Mouse (Mus musculus) neural tube, embryonic 12.5 days (tissue): ENCODE data around the gene Fcgbp. TPM values are rescaled to one million over a fixed set of nuclear protein-coding genes. Genes with fewer than 3 reads are reported as not detected.
A peak's percentile ranks its signal among the peaks of the same experiment; 100 is the strongest.
"Not testable (repeated sequence)": the region's sequence is repeated elsewhere in the genome, so short reads cannot be mapped to it uniquely, and the experiment has no call there.

Experiments
- ATAC-seq: fragments of 200-750 bp; cut with Nextera tagmentation; 2 replicates; pipeline ENCODE4 v1.8.0; 2017; ENCODE audit warnings: low read depth, mild to moderate bottlenecking, moderate TSS enrichment, moderate library complexity; ENCODE audit not compliant: low FRiP score
- H3K27ac ChIP-seq: fragments of 300-500 bp; sonication (generic); 2 replicates; pipeline ENCODE4 v1.5.1; 2016
- H3K27me3 ChIP-seq: fragments of 300-500 bp; sonication (generic); replicated peaks from 2 replicates; pipeline ENCODE4 v1.6.1; 2016; ENCODE audit warnings: mild to moderate bottlenecking
- H3K36me3 ChIP-seq: fragments of 300-500 bp; sonication (generic); 2 replicates; pipeline ENCODE4 v1.6.1; 2016; ENCODE audit warnings: mild to moderate bottlenecking
- H3K4me1 ChIP-seq: fragments of 300-500 bp; sonication (generic); 2 replicates; pipeline ENCODE4 v1.6.1; 2016
- H3K4me2 ChIP-seq: fragments of 300-500 bp; sonication (generic); replicated peaks from 2 replicates; pipeline ENCODE4 v1.6.1; 2016; ENCODE audit warnings: mild to moderate bottlenecking
- H3K4me3 ChIP-seq: fragments of 300-500 bp; sonication (generic); 2 replicates; pipeline ENCODE4 v1.5.1; 2016
- H3K9ac ChIP-seq: fragments of 300-500 bp; sonication (generic); 2 replicates; pipeline ENCODE4 v1.6.1; 2016; ENCODE audit warnings: mild to moderate bottlenecking
- H3K9me3 ChIP-seq: fragments of 300-500 bp; sonication (generic); 2 replicates; pipeline ENCODE4 v1.6.1; 2016; ENCODE audit warnings: mild to moderate bottlenecking
- WGBS: fragments of 180-500 bp; shearing (Covaris S2); methylation state at CpG from one replicate; pipeline ENCODE4 v1.1.7; 2016; 5-methylcytosine and 5-hydroxymethylcytosine counted together
- polyA plus RNA-seq: library from polyadenylated mRNA; unstranded; fragments of >200 nt; fragmentation: Nextera tagmentation; extraction: Ambion mirVana; gene quantifications from 2 replicates; pipeline ENCODE4 v1.2.1, GENCODE M21; 2016

The Fcgbp gene
- polyA plus RNA-seq, 1 experiment from 2014 or later, result not detected

DNA sequence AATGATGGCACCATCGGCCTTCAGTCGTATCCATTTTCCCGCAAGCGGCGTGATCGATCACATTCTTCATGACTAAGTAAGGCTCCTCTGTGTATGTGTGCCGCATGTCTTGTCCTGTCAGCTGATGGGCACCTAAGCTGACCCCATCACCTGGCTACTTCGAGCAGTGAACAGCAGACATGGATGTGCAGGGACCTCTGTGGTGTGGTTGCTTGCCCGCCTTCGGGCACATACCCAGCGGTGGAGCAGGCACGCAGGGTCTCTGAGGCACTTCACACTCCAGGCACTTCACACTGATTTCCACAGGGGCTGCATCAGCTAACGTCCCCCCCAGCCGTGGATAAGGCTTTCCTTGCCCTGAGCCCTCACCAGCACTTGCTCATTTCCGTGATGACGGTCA lies 28.1 kb downstream of the Fcgbp start:
- H3K4me2 ChIP-seq, result no peak overlapping the region
- H3K9ac ChIP-seq, result no peak overlapping the region
- ATAC-seq, result no peak
- H3K4me1 ChIP-seq, result no peaks in the 10 kb centered on the region
- no peaks in the 10 kb centered on the region for H3K36me3 ChIP-seq
- H3K4me3 ChIP-seq, result no peak overlapping the region
- H3K27me3 ChIP-seq, result no peaks in the 10 kb centered on the region
- WGBS, result 95% methylated on average over 16 of the region's 16 CpGs
- H3K27ac ChIP-seq, result no peak overlapping the region
- H3K9me3 ChIP-seq, result peaks cover 7% of the 10 kb centered on the region; the same call in 1 of the 2 replicates

DNA sequence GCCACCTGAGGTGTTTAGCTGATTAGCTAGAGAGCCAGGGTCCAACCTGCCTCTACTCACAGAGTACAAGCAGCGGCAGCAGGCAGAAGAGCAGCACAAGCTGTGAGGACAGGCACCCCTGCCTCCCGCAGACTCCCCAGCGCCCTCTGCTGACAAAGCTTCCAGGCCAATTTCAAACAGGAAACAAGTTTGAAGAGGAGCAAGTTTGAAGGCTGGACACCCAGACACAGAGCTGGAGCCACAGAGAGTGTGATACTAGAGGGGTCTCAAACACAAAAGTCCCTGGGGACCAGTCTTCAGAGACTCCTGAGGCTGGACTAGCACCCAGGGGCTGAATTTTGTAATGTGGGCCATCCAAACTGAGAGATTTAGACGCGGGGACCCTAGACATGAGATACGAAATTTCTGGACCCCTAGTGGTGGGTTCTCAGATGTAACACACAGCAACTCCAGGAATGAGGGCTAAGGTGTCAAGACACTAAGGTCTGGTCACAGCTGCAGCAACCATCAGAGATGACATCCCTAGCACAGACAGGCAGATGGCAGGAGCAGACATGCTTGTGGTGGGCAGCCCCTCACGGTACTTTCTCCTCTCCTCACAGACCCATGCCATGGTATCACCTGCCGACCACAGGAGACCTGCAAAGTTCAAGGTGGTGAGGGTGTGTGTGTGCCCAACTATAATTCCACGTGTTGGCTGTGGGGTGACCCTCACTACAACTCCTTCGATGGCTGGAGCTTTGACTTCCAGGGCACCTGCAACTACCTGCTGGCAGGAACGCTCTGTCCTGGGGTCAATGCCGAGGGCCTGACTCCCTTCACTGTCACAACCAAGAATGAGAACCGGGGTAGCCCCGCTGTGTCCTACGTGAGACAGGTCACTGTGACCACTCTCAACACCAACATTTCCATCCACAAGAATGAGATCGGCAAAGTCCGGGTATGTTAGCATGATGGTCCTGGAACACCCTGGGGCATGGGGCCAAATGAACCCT lies 29.9 kb downstream of the Fcgbp start:
- Histone ChIP-seq H3K27me3 (peaks cover 6% of the 10 kb centered on the region; the same call in 1 of the 2 replicates), H3K36me3 (no peaks in the 10 kb centered on the region)

DNA sequence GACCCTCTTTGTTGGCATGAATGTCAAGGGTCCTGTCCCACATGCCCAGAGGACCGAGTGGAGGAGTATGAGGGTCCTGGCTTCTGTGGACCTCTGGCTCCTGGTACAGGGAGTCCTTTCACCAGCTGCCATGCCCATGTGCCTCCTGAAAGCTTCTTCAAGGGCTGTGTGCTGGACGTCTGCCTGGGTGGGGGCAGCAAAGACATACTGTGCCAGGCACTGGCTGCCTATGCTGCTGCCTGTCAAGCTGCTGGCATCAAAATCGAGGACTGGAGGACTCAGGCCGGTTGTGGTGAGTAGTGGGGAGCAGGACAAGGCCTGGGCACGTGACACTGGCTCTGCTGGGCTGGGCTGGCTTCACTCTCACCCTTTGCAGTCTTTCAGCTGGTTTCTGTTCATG lies 31.9 kb downstream of the Fcgbp start:
- H3K4me2 ChIP-seq, H3K9me3 ChIP-seq, H3K36me3 ChIP-seq, H3K9ac ChIP-seq, H3K27me3 ChIP-seq, H3K4me3 ChIP-seq, H3K27ac ChIP-seq, ATAC-seq, H3K4me1 ChIP-seq: not testable (repeated sequence)
- 62% methylated on average over 5 of the region's 5 CpGs for WGBS

More for the DNA sequence above, 29.9 kb downstream of the Fcgbp start:
- no peak overlapping the region for H3K27ac ChIP-seq
- no peak overlapping the region for H3K9ac ChIP-seq
- no peak overlapping the region for H3K4me2 ChIP-seq
- WGBS, result 65% methylated on average over 17 of the region's 17 CpGs
- H3K4me3 ChIP-seq, result no peak overlapping the region
- H3K9me3 ChIP-seq, result peaks cover 7% of the 10 kb centered on the region; the same call in 1 of the 2 replicates
- no peaks in the 10 kb centered on the region for H3K4me1 ChIP-seq
- no peak for ATAC-seq

DNA sequence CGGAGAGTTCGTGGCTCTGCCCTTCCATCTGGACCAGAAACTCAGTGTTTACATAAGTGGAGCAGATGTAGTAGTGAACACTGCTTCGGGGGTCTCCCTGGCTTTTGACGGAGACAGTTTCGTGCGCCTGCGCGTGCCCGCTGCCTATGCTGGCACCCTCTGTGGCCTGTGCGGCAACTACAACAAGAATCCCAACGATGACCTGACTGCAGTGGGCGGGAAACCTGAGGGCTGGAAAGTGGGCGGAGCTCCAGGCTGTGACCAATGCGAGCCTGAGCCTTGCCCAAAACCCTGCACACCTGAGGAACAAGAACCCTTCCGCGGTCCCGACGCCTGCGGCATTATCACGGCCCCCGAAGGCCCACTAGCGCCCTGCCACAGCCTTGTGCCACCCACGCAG lies 33.6 kb downstream of the Fcgbp start:
- H3K27ac ChIP-seq, result no peak overlapping the region
- no peaks in the 10 kb centered on the region for H3K36me3 ChIP-seq
- peaks cover 6% of the 10 kb centered on the region; the same call in 1 of the 2 replicates for H3K27me3 ChIP-seq
- 4% methylated on average over 23 of the region's 23 CpGs for WGBS
- no peaks in the 10 kb centered on the region for H3K4me1 ChIP-seq
- no peak overlapping the region; the same call in 1 of the 2 replicates for H3K4me3 ChIP-seq
- ATAC-seq, result no peak
- H3K4me2 ChIP-seq, result peak overlapping the region; percentile 43
- H3K9ac ChIP-seq, result no peak overlapping the region
- no peaks in the 10 kb centered on the region for H3K9me3 ChIP-seq

DNA sequence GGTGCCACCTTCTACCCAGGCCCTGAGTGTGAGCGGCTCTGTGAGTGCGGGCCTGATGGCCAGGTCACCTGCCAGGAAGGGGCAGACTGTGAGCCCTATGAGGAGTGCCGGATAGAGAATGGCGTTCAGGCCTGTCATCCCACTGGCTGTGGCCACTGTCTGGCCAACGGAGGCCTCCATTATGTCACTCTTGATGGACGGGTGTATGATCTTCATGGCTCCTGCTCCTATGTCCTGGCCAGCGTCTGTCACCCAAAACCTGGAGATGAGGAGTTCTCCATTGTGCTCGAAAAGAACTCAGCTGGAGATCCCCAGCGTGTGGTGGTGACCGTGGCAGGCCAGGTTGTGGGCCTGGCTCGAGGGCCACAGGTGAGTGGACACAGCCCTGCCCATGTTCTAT lies 35.2 kb downstream of the Fcgbp start:
- H3K9me3 ChIP-seq, result no peaks in the 10 kb centered on the region
- no peak overlapping the region for H3K27ac ChIP-seq
- no peak overlapping the region for H3K9ac ChIP-seq
- ATAC-seq, result no peak
- no peak overlapping the region for H3K4me2 ChIP-seq
- no peak overlapping the region for H3K4me3 ChIP-seq
- peaks cover 6% of the 10 kb centered on the region; the same call in 1 of the 2 replicates for H3K27me3 ChIP-seq
- H3K4me1 ChIP-seq, result no peaks in the 10 kb centered on the region
- no peaks in the 10 kb centered on the region for H3K36me3 ChIP-seq
- 92% methylated on average over 11 of the region's 11 CpGs for WGBS

DNA sequence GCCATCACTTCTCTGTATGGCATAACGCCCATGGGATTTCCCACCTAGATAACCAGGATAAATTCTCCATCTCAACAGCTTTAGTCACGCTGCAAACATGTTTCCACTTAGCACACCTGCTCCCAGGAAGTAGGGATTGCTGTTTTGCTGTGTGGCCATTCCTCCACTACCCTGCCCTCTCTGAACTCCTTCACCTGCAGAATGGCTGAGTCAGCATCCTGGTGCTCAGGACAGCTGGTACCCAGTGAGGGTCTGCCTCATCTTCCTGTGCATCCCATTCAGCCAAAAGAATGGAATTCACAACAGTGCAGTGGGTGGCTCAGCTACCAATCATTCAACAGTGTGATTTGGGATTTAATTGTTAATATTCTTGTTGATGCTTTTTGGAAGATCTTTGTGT lies 43.6 kb downstream of the Fcgbp start:
- Histone ChIP-seq H3K9ac (no peak overlapping the region), H3K4me1 (no peaks in the 10 kb centered on the region), H3K27me3 (no peaks in the 10 kb centered on the region), H3K4me2 (no peak overlapping the region), H3K9me3 (no peaks in the 10 kb centered on the region), H3K36me3 (no peaks in the 10 kb centered on the region), H3K27ac (no peak overlapping the region), H3K4me3 (no peak overlapping the region)
- WGBS, result 75% methylated on average over 2 of the region's 2 CpGs
- no peak for ATAC-seq

DNA sequence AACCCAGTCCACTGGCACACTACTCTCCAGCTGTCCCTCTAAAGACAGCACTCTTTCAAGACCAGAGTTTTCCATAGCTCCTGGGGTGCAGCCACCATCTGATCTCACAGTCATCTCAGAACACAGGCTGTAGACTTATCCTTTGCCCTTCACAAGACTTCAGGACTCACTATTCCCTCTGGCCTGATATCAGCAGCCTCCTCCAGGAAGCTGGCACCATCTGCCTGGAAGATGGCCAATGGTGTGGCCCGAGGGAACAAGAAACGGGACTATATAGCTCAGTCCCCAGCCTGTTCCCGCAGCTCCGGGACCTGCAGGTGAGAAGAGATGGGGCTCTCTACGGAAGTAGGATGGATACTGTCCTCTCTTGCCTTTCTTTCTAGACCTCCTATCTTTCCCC lies 58.1 kb downstream of the Fcgbp start, which contains the start of gene 9530053A07Rik:
TSS of gene 9530053A07Rik (plus strand) at position 301 of the 400 bp plus-strand sequence.
- Histone ChIP-seq H3K27ac (no peak within 1 kb of the TSS), H3K4me2 (no peak within 1 kb of the TSS), H3K36me3 (no peaks in the 10 kb centered on the region), H3K27me3 (no peaks in the 10 kb centered on the region), H3K9me3 (no peaks in the 10 kb centered on the region), H3K4me3 (no peak within 1 kb of the TSS), H3K4me1 (no peaks in the 10 kb centered on the region), H3K9ac (no peak within 1 kb of the TSS)
- WGBS, result 90% methylated on average over 5 of the region's 5 CpGs
- no peak for ATAC-seq

DNA sequence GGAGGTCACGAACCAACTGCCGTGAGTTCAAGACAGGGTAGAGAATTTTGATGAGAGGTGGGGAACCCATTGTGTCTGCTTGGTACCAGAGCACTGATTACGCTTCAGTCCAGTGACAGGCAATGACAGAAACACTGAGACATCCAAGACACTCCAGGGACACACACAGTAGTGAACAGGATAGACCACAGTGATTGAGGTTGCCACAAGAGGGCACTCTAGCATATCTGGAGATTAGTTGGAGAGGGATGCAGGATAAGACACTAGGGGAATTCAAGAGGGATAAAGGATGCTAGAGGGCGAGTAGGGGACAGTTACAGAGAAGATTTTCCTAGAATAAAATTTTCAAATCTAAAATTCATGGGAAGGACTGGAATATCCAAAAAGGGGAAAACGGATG lies 66.6 kb downstream of the Fcgbp start:
- H3K27ac ChIP-seq, result no peak overlapping the region
- H3K4me3 ChIP-seq, result no peak overlapping the region
- H3K9me3 ChIP-seq, result no peaks in the 10 kb centered on the region
- H3K27me3 ChIP-seq, result no peaks in the 10 kb centered on the region
- no peaks in the 10 kb centered on the region for H3K36me3 ChIP-seq
- WGBS, result 62% methylated on average over 5 of the region's 5 CpGs
- no peak for ATAC-seq
- no peak overlapping the region for H3K4me2 ChIP-seq
- no peaks in the 10 kb centered on the region for H3K4me1 ChIP-seq
- H3K9ac ChIP-seq, result no peak overlapping the region

DNA sequence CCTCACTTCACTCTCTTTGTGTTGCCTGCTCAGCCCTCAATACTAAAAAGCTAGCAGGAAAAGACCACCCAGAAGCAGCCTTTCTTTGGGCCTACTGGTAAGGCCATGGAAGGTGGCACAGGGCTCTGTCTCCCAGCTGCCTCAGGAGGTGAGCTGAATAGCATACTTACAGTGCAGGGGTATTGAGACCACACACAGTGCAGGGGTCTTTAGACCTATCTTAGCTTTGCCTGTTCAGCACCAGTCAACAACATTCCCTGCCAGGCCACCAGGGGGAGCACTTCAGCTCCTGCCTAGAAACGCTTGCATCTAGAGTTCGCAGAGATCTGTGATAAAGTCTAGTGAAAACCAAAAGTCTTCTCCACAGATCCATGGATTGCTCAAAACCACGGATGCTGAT lies 77.2 kb downstream of the Fcgbp start:
- 15% methylated on average over 3 of the region's 3 CpGs for WGBS
- Histone ChIP-seq H3K27ac (no peak overlapping the region), H3K4me3 (no peak overlapping the region), H3K4me1 (no peaks in the 10 kb centered on the region), H3K27me3 (no peaks in the 10 kb centered on the region), H3K4me2 (no peak overlapping the region), H3K9ac (no peak overlapping the region), H3K36me3 (no peaks in the 10 kb centered on the region), H3K9me3 (0 out of 2 replicates have a peak, but pooled peaks cover 4% of the 10 kb centered on the region)
- peak; percentile 76; the same call in 1 of the 2 replicates for ATAC-seq

DNA sequence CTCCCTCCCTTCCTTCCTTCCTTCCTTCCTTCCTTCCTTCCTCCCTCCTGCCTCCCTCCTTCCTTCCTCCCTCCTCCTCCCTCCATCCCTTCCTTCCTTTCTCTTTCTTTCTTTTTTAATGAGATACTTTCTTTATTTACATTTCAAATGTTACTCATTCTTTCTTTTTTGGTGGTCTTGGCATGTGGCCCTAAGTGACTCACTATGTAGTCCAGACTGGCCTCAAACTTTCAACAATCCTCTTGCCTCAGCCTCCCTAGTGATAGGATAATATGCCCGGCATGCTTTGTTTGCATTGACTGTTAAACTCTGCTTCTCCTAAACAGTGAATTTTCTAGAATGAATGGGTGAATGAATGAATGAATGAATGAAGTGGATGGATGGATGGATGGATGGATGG lies 78.8 kb downstream of the Fcgbp start:
- 87% methylated on average over 1 of the region's 1 CpGs for WGBS
- no peak overlapping the region for H3K4me3 ChIP-seq

DNA sequence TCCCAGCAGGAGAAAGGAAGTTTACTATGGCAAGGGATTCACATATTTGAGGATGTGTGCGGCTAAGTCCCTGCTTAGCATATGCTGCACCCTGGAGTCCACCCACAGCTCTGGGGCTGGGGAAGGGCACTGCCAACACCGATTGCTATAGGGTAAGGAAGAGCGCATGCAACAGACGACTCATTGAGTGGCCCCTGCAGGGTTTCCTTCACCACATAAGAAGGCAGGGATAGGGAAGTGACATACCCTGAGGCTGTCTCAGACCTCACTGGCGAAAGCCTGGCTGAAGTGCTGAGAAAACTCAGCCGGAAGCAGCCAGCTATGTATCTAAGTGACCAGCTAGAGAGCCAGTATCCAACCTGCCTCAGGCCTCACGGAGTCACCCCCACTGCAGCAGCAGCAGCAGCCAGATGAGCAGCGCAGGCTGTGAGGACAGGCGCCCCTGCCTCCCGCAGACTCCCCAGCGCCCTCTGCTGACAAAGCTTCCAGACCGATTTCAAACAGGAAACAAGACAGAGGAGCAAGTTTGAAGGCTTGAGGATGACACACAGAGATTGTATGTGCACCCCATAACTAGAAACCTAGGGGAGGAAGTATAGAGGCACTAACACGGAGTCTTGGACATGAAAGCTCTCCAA lies 80.7 kb downstream of the Fcgbp start:
- ATAC-seq, result no peak
- H3K4me2 ChIP-seq, result no peak overlapping the region

More for the DNA sequence above, 78.8 kb downstream of the Fcgbp start:
- H3K9ac ChIP-seq, result no peak overlapping the region
- no peak overlapping the region for H3K4me2 ChIP-seq
- H3K4me1 ChIP-seq, result no peaks in the 10 kb centered on the region
- H3K36me3 ChIP-seq, result no peaks in the 10 kb centered on the region
- no peak overlapping the region for H3K27ac ChIP-seq
- no peaks in the 10 kb centered on the region for H3K9me3 ChIP-seq
- no peak for ATAC-seq
- no peaks in the 10 kb centered on the region for H3K27me3 ChIP-seq

DNA sequence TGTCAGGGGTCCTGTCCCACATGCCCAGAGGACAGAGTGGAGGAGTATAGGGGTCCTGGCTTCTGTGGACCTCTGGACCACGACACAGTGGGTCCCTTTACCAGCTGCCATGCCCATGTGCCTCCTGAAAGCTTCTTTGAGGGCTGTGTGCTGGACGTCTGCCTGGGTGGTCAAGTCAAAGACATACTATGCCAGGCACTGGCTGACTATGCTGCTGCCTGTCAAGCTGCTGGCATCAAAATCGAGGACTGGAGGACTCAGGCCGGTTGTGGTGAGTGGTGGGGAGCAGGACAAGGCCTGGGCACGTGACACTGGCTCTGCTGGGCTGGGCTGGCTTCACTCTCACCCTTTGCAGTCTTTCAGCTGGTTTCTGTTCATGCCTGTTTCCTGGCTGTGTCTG lies 82.6 kb downstream of the Fcgbp start:
- H3K36me3 ChIP-seq, ATAC-seq, H3K27me3 ChIP-seq, H3K9ac ChIP-seq, H3K27ac ChIP-seq, H3K4me2 ChIP-seq, H3K9me3 ChIP-seq, H3K4me1 ChIP-seq, H3K4me3 ChIP-seq: not testable (repeated sequence)
- WGBS, result 49% methylated on average over 5 of the region's 5 CpGs

More for the DNA sequence above, 80.7 kb downstream of the Fcgbp start:
- Histone ChIP-seq H3K4me3 (no peak overlapping the region), H3K27ac (no peak overlapping the region), H3K9ac (no peak overlapping the region), H3K4me1 (no peaks in the 10 kb centered on the region), H3K36me3 (no peaks in the 10 kb centered on the region), H3K9me3 (no peaks in the 10 kb centered on the region), H3K27me3 (no peaks in the 10 kb centered on the region)
- 21% methylated on average over 13 of the region's 13 CpGs for WGBS
